Mouse (Mus musculus): ENCODE data around the gene Lrrc4.

DNA sequence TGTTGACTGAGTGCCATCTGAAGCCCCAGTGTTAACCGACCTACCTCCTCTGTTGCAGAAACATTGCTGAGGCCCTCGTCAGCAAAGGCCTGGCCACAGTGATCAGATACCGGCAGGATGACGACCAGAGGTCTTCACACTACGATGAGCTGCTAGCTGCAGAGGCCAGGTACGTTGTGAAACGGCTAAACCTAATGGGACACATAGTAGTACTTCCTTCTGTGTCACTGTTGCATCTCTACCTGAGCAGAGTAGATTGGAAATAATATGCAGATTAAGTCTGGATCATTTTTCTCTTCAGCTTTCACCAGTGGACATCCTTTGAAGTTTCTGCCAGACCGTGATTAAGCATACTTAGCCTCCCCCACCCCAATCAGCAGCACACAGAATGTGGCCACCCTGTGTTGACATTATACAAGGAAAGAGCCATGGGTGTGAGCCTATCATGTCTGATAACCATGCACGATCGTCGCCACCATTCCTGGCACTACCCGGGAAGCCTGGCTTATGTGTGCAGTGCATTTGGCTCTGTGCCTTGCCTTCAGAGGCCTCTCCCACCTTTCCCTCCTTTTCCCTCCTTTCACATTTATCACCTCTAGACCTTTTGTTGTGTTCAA lies 124.5 kb downstream of the Lrrc4 start:
- TF ChIP-seq CTCF (IDR thresholded peaks at IDR 0.05; ENCODE audit: control insufficient read depth, insufficient read depth, insufficient read length) (no peak), FOSL1 (IDR thresholded peaks at IDR 0.05; ENCODE audit: insufficient read depth, low read length, poor library complexity, severe bottlenecking) (no peak), CEBPB (IDR thresholded peaks at IDR 0.05; ENCODE audit: low read depth) (no peak), USF1 (IDR thresholded peaks at IDR 0.05; ENCODE audit: low read depth) (no peak), MYOG (IDR thresholded peaks at IDR 0.05; ENCODE audit: control insufficient read depth, extremely low read depth, insufficient read length) (no peak), MAX (IDR thresholded peaks at IDR 0.05) (no peak)

Measured in C2C12 (cell line).